Mouse (Mus musculus): ENCODE measurements at regions not wholly inside any gene's neighbourhood (a gene's known extent, or its start where the extent isn't known, plus 50 kb on each side); places are given as distances from the start of the nearest gene placed in this dataset.

- ATAC-seq: no peak
- 81% methylated on average over 4 of the region's 4 CpGs for WGBS
- no peaks in the 10 kb centered on the region for H3K36me3 ChIP-seq (ENCODE audit: control insufficient read depth, insufficient read depth)
These were observed 62.3 kb downstream of the Zfp706 start for GRCm38 (mm10) chr15:36945309-36945708.

GRCm38 (mm10) chr15:36944556-36945171, 62.9 kb downstream of the Zfp706 start:
- H3K9ac ChIP-seq (replicated peaks; ENCODE audit: low read depth, low read length): no peak overlapping the region
- ATAC-seq: no peak
- H3K9me3 ChIP-seq (ENCODE audit: control insufficient read depth, low read length): no peaks in the 10 kb centered on the region
- WGBS: 16% methylated on average over 8 of the region's 8 CpGs
- H3K4me3 ChIP-seq (replicated peaks; ENCODE audit: low read length): no peak overlapping the region
- no peak overlapping the region for H3K4me2 ChIP-seq (ENCODE audit: low read length)
- no peaks in the 10 kb centered on the region for H3K36me3 ChIP-seq (ENCODE audit: control insufficient read depth, insufficient read depth)
- peak overlapping the region; percentile 26 for H3K27ac ChIP-seq (ENCODE audit: low read length)
- H3K4me1 ChIP-seq (replicated peaks; ENCODE audit: control insufficient read depth, insufficient read depth, low read length): peaks cover 25% of the 10 kb centered on the region
- no peaks in the 10 kb centered on the region for H3K27me3 ChIP-seq (replicated peaks; ENCODE audit: control insufficient read depth, insufficient read depth, low read length)

More at GRCm38 (mm10) chr15:36945309-36945708, 62.3 kb downstream of the Zfp706 start:
- Histone ChIP-seq H3K4me2 (ENCODE audit: low read length) (no peak overlapping the region), H3K4me3 (replicated peaks; ENCODE audit: low read length) (no peak overlapping the region), H3K27me3 (replicated peaks; ENCODE audit: control insufficient read depth, insufficient read depth, low read length) (no peaks in the 10 kb centered on the region), H3K4me1 (replicated peaks; ENCODE audit: control insufficient read depth, insufficient read depth, low read length) (peaks cover 25% of the 10 kb centered on the region), H3K27ac (ENCODE audit: low read length) (no peak overlapping the region), H3K9ac (replicated peaks; ENCODE audit: low read depth, low read length) (no peak overlapping the region), H3K9me3 (ENCODE audit: control insufficient read depth, low read length) (no peaks in the 10 kb centered on the region)

GRCm38 (mm10) chr15:36943492-36944112, 64.0 kb downstream of the Zfp706 start:
- Histone ChIP-seq H3K9me3 (ENCODE audit: control insufficient read depth, low read length) (no peaks in the 10 kb centered on the region), H3K4me3 (replicated peaks; ENCODE audit: low read length) (no peak overlapping the region), H3K36me3 (ENCODE audit: control insufficient read depth, insufficient read depth) (no peaks in the 10 kb centered on the region), H3K27ac (ENCODE audit: low read length) (peak overlapping the region; percentile 93), H3K27me3 (replicated peaks; ENCODE audit: control insufficient read depth, insufficient read depth, low read length) (no peaks in the 10 kb centered on the region), H3K4me1 (replicated peaks; ENCODE audit: control insufficient read depth, insufficient read depth, low read length) (peaks cover 28% of the 10 kb centered on the region), H3K4me2 (ENCODE audit: low read length) (0 out of 2 replicates have a peak overlapping the region, but pooled peaks have one; percentile 2), H3K9ac (replicated peaks; ENCODE audit: low read depth, low read length) (peak overlapping the region; percentile 48)
- ATAC-seq: peak; percentile 39
- 18% methylated on average over 12 of the region's 12 CpGs for WGBS

GRCm38 (mm10) chr15:36942261-36942660, 65.3 kb downstream of the Zfp706 start:
- Histone ChIP-seq H3K9ac (replicated peaks; ENCODE audit: low read depth, low read length) (no peak overlapping the region), H3K4me2 (ENCODE audit: low read length) (no peak overlapping the region), H3K4me3 (replicated peaks; ENCODE audit: low read length) (no peak overlapping the region), H3K27ac (ENCODE audit: low read length) (peak overlapping the region; percentile 93), H3K4me1 (replicated peaks; ENCODE audit: control insufficient read depth, insufficient read depth, low read length) (peaks cover 36% of the 10 kb centered on the region), H3K36me3 (ENCODE audit: control insufficient read depth, insufficient read depth) (no peaks in the 10 kb centered on the region), H3K9me3 (ENCODE audit: control insufficient read depth, low read length) (no peaks in the 10 kb centered on the region), H3K27me3 (replicated peaks; ENCODE audit: control insufficient read depth, insufficient read depth, low read length) (no peaks in the 10 kb centered on the region)
- 46% methylated on average over 4 of the region's 4 CpGs for WGBS
- no peak for ATAC-seq

- H3K27ac ChIP-seq (ENCODE audit: low read length): peak overlapping the region; percentile 93; the same call in 1 of the 2 replicates
- no peak overlapping the region for H3K9ac ChIP-seq (replicated peaks; ENCODE audit: low read depth, low read length)
- H3K36me3 ChIP-seq (ENCODE audit: control insufficient read depth, insufficient read depth): no peaks in the 10 kb centered on the region
- no peak overlapping the region for H3K4me2 ChIP-seq (ENCODE audit: low read length)
- H3K9me3 ChIP-seq (ENCODE audit: control insufficient read depth, low read length): no peaks in the 10 kb centered on the region
- 68% methylated on average over 5 of the region's 5 CpGs for WGBS
- no peak overlapping the region for H3K4me3 ChIP-seq (replicated peaks; ENCODE audit: low read length)
- H3K4me1 ChIP-seq (replicated peaks; ENCODE audit: control insufficient read depth, insufficient read depth, low read length): peaks cover 36% of the 10 kb centered on the region
- H3K27me3 ChIP-seq (replicated peaks; ENCODE audit: control insufficient read depth, insufficient read depth, low read length): no peaks in the 10 kb centered on the region
- ATAC-seq: no peak
These were observed 65.8 kb downstream of the Zfp706 start for GRCm38 (mm10) chr15:36941741-36942140.

GRCm38 (mm10) chr15:36939608-36940007, 68.0 kb downstream of the Zfp706 start:
- Histone ChIP-seq H3K9me3 (ENCODE audit: control insufficient read depth, low read length) (no peaks in the 10 kb centered on the region), H3K36me3 (ENCODE audit: control insufficient read depth, insufficient read depth) (no peaks in the 10 kb centered on the region), H3K27me3 (replicated peaks; ENCODE audit: control insufficient read depth, insufficient read depth, low read length) (no peaks in the 10 kb centered on the region), H3K4me3 (replicated peaks; ENCODE audit: low read length) (no peak overlapping the region), H3K9ac (replicated peaks; ENCODE audit: low read depth, low read length) (no peak overlapping the region), H3K27ac (ENCODE audit: low read length) (peak overlapping the region; percentile 97), H3K4me1 (replicated peaks; ENCODE audit: control insufficient read depth, insufficient read depth, low read length) (peaks cover 36% of the 10 kb centered on the region), H3K4me2 (ENCODE audit: low read length) (no peak overlapping the region)
- 82% methylated on average over 9 of the region's 9 CpGs for WGBS
- ATAC-seq: no peak

- Histone ChIP-seq H3K9ac (replicated peaks; ENCODE audit: low read depth, low read length) (peak overlapping the region; percentile 85), H3K27me3 (replicated peaks; ENCODE audit: control insufficient read depth, insufficient read depth, low read length) (no peaks in the 10 kb centered on the region), H3K9me3 (ENCODE audit: control insufficient read depth, low read length) (no peaks in the 10 kb centered on the region), H3K36me3 (ENCODE audit: control insufficient read depth, insufficient read depth) (no peaks in the 10 kb centered on the region), H3K4me3 (replicated peaks; ENCODE audit: low read length) (peak overlapping the region; percentile 56), H3K4me2 (ENCODE audit: low read length) (peak overlapping the region; percentile 85), H3K4me1 (replicated peaks; ENCODE audit: control insufficient read depth, insufficient read depth, low read length) (peaks cover 34% of the 10 kb centered on the region), H3K27ac (ENCODE audit: low read length) (peak overlapping the region; percentile 97)
- peak; percentile 9 for ATAC-seq
- WGBS: 13% methylated on average over 8 of the region's 9 CpGs
These were observed 68.4 kb downstream of the Zfp706 start for GRCm38 (mm10) chr15:36939153-36939552.

- under 1% methylated on average over 41 of the region's 57 CpGs for WGBS
- H3K9me3 ChIP-seq (ENCODE audit: control insufficient read depth, low read length): no peaks in the 10 kb centered on the region
- peak overlapping the region; percentile 85 for H3K9ac ChIP-seq (replicated peaks; ENCODE audit: low read depth, low read length)
- H3K4me2 ChIP-seq (ENCODE audit: low read length): peak overlapping the region; percentile 85
- H3K27ac ChIP-seq (ENCODE audit: low read length): peak overlapping the region; percentile 97
- peaks cover 29% of the 10 kb centered on the region for H3K4me1 ChIP-seq (replicated peaks; ENCODE audit: control insufficient read depth, insufficient read depth, low read length)
- no peaks in the 10 kb centered on the region for H3K36me3 ChIP-seq (ENCODE audit: control insufficient read depth, insufficient read depth)
- H3K27me3 ChIP-seq (replicated peaks; ENCODE audit: control insufficient read depth, insufficient read depth, low read length): no peaks in the 10 kb centered on the region
- peak; percentile 95 for ATAC-seq
- peak overlapping the region; percentile 56 for H3K4me3 ChIP-seq (replicated peaks; ENCODE audit: low read length)
These were observed 68.9 kb downstream of the Zfp706 start for GRCm38 (mm10) chr15:36938511-36939150.

GRCm38 (mm10) chr15:36937757-36938498, 69.6 kb downstream of the Zfp706 start:
- no peaks in the 10 kb centered on the region for H3K9me3 ChIP-seq (ENCODE audit: control insufficient read depth, low read length)
- no peaks in the 10 kb centered on the region for H3K36me3 ChIP-seq (ENCODE audit: control insufficient read depth, insufficient read depth)
- 24% methylated on average over 13 of the region's 13 CpGs for WGBS
- peak; percentile 20 for ATAC-seq
- H3K4me2 ChIP-seq (ENCODE audit: low read length): peak overlapping the region; percentile 85
- H3K9ac ChIP-seq (replicated peaks; ENCODE audit: low read depth, low read length): peak overlapping the region; percentile 85
- no peaks in the 10 kb centered on the region for H3K27me3 ChIP-seq (replicated peaks; ENCODE audit: control insufficient read depth, insufficient read depth, low read length)
- peak overlapping the region; percentile 56 for H3K4me3 ChIP-seq (replicated peaks; ENCODE audit: low read length)
- peak overlapping the region; percentile 97 for H3K27ac ChIP-seq (ENCODE audit: low read length)
- H3K4me1 ChIP-seq (replicated peaks; ENCODE audit: control insufficient read depth, insufficient read depth, low read length): peaks cover 22% of the 10 kb centered on the region
